Mouse (Mus musculus): ENCODE data around the gene Pacsin1. TPM values are rescaled to one million over a fixed set of nuclear protein-coding genes. Genes with fewer than 3 reads are reported as not detected.

The Pacsin1 gene
- polyA plus RNA-seq, 1 experiment from 2014 or later, result 1.4 TPM

DNA sequence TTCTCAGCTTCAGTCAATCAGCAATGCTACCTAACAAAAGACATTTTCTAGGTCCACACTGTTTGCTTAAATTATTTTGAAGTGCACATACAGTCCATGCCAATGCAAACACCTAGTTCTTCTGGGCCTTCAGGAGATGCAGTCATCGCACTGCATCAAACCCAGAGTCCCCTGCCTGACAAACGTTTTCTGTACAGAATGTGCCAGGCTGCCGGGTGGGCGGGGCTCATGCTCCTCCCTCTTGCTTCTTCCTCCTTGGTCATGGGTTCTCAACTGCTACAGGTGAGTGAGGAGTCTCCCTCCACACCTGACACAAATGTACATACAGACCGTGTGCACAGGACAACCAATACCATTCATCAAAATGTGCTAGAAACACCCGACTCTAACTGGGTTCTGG is 104.9 kb downstream of the Pacsin1 start:
- no peak overlapping the region for H3K9ac ChIP-seq
- H3K27ac ChIP-seq (ENCODE audit: poor library complexity, severe bottlenecking), result no peak overlapping the region
- no peaks in the 10 kb centered on the region for H3K27me3 ChIP-seq (replicated peaks)
- ATAC-seq (ENCODE audit: insufficient number of reproducible peaks, low FRiP score), result no peak
- H3K4me1 ChIP-seq (replicated peaks), result peaks cover 28% of the 10 kb centered on the region
- 80% methylated on average over 6 of the region's 6 CpGs for WGBS
- peaks cover 8% of the 10 kb centered on the region for H3K9me3 ChIP-seq (replicated peaks)
- no peak overlapping the region for H3K4me2 ChIP-seq
- peaks cover 27% of the 10 kb centered on the region for H3K36me3 ChIP-seq
- no peak overlapping the region for H3K4me3 ChIP-seq

Other genes with a start within 250 kb of the Pacsin1 start
- 0.08 and 0.10 TPM in 2 replicates for gene Grm4, start 134.1 kb upstream of the Pacsin1 start, polyA plus RNA-seq (2016; fragmentation: Nextera tagmentation; extraction: Ambion mirVana)
- 188 and 194 TPM in 2 replicates for gene Hmga1, start 99.0 kb upstream of the Pacsin1 start, polyA plus RNA-seq (2016; fragmentation: Nextera tagmentation; extraction: Ambion mirVana)
- 13.2 and 14.9 TPM in 2 replicates for gene AI413582, start 89.8 kb upstream of the Pacsin1 start, polyA plus RNA-seq (2016; fragmentation: Nextera tagmentation; extraction: Ambion mirVana)
- gene Nudt3, start 32.0 kb upstream of the Pacsin1 start, polyA plus RNA-seq (2016; fragmentation: Nextera tagmentation; extraction: Ambion mirVana), result 106 and 110 TPM in 2 replicates
- not detected in 2 replicates for gene RPS10-NUDT3, start 20.3 kb upstream of the Pacsin1 start, polyA plus RNA-seq (2016; fragmentation: Nextera tagmentation; extraction: Ambion mirVana)
- gene Rps10, start 18.8 kb upstream of the Pacsin1 start, polyA plus RNA-seq (2016; fragmentation: Nextera tagmentation; extraction: Ambion mirVana), result 611 and 625 TPM in 2 replicates
- gene Spdef, start 73.4 kb downstream of the Pacsin1 start, polyA plus RNA-seq (2016; fragmentation: Nextera tagmentation; extraction: Ambion mirVana), result 0.18 TPM in 1 of 2 replicates, not detected in the other
- gene D17Wsu92e, start 165.1 kb downstream of the Pacsin1 start, polyA plus RNA-seq (2016; fragmentation: Nextera tagmentation; extraction: Ambion mirVana), result 14.8 and 15.1 TPM in 2 replicates
- gene Snrpc, start 182.6 kb downstream of the Pacsin1 start, polyA plus RNA-seq (2016; fragmentation: Nextera tagmentation; extraction: Ambion mirVana), result 221 and 222 TPM in 2 replicates
- 6.4 and 7.2 TPM in 2 replicates for gene Uhrf1bp1, start 200.9 kb downstream of the Pacsin1 start, polyA plus RNA-seq (2016; fragmentation: Nextera tagmentation; extraction: Ambion mirVana)

All from heart, embryonic 12.5 days (tissue).